Mouse (Mus musculus): ENCODE measurements around the gene Gm10837. TPM values are rescaled to one million over a fixed set of nuclear protein-coding genes. Genes with fewer than 3 reads are reported as not detected.
"Not testable (repeated sequence)": the region's sequence is repeated elsewhere in the genome, so short reads cannot be mapped to it uniquely, and the experiment has no call there.

Gm10837 gene
- polyA plus RNA-seq, 1 experiment, result not detected

DNA sequence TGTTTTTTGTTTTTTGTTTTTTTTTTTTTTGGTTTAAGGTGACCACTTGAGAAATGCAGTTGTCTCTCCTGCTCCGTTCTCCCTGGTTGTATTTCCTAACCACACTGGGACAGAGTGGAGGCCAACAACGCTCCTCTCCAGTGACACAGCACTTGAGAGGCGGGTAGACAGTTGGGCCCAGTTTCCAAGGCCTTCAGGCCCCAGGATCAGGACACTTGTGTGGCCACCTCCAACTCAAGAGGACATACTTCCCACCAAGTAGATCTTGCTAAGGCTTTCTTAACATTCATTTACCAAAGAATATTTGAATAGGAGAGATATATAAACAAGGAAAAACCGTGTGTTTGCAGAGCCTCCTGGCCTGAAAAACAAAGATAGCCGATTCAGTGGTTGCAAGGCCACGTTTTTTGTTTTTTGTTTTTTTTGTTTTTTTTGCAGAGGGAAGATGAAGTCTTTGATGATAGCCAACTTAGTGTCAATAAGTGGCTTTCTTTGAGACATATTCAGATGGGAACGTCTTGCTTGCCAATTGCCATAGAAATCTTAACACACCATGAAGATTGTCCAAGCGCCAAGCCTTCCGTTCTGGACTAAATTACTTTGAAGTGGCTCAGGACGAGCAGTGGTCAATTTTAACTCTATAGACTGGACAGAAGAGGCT, 35.4 kb upstream of the Gm10837 start:
- Histone ChIP-seq H3K4me1 (ENCODE audit: control insufficient read depth, insufficient read depth, low read length) (no peaks in the 10 kb centered on the region), H3K27ac (ENCODE audit: insufficient read depth, low read length) (no peak overlapping the region), H3K4me3 (ENCODE audit: insufficient read depth, low read length) (no peak overlapping the region)
- no peak for TF ChIP-seq CTCF (IDR thresholded peaks at IDR 0.05; ENCODE audit: borderline replicate concordance, insufficient read depth, low read length)
- no peak for TF ChIP-seq POLR2A (IDR thresholded peaks at IDR 0.05; ENCODE audit: low read depth, low read length)

DNA sequence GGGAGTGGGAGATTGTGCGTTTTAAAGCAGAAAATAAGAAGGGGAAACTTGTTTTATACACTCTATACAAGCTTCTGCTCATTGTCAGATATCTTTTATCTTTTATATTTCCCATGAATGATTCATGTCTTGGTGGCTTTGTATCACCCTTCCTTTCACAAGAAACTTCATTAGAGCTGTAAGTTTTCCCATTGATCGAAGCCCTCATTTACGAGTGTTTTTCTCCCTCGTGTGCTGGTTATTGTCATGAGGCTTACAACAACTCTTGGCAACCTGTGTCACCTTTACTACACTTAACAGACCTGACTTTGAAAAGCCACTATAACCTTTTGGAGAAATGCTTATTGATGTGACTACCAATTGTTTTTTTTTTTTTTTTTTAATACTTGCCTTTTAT, 34.8 kb upstream of the Gm10837 start:
- Histone ChIP-seq H3K4me1 (ENCODE audit: control insufficient read depth, insufficient read depth, low read length) (no peaks in the 10 kb centered on the region), H3K27ac (ENCODE audit: insufficient read depth, low read length) (no peak overlapping the region), H3K4me3 (ENCODE audit: insufficient read depth, low read length) (no peak overlapping the region)
- no peak for TF ChIP-seq CTCF (IDR thresholded peaks at IDR 0.05; ENCODE audit: borderline replicate concordance, insufficient read depth, low read length)
- TF ChIP-seq POLR2A (IDR thresholded peaks at IDR 0.05; ENCODE audit: low read depth, low read length), result no peak

DNA sequence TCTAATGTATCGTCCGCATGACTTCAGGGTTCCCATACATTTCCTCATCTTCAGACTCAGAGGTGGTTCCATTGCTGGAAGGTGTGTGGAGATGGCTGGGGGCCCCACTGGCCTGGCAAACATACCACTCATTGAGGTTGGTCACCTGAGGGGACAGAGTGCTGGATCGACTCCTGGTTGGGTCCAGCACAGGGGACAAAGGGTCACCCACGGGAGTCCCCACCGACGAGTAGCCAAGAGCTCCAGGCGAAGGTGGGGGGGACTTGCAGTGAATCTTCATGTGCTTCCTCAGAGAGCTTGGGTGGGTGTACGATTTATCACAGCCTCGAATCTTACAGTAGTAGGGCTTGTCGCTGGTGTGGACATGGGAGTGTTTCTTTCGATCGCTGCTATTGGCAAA, 31.1 kb upstream of the Gm10837 start:
- H3K27ac ChIP-seq (ENCODE audit: insufficient read depth, low read length); H3K4me1 ChIP-seq (ENCODE audit: control insufficient read depth, insufficient read depth, low read length); H3K4me3 ChIP-seq (ENCODE audit: insufficient read depth, low read length): not testable (repeated sequence)

DNA sequence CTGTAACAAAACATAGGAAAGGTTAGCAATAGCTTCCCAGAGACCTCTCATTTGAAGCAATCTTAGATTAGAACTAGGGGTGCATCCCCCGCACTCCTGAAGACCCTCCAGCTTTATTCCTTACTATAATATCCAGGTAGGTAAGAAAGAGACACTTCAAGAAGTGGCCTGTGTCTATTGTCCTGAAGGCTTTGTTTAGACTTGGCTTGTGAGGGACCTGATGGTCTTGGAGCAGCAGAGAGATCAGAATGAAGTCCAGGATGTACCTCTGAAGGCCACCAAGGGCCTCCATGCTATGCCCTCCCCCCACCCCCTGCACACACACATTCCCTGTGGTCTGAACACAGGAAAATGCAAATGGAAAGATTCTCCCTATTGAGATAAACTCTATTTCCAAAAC, 30.6 kb upstream of the Gm10837 start:
- H3K4me3 ChIP-seq (ENCODE audit: insufficient read depth, low read length), result no peak overlapping the region
- no peak overlapping the region for H3K27ac ChIP-seq (ENCODE audit: insufficient read depth, low read length)
- TF ChIP-seq CTCF (IDR thresholded peaks at IDR 0.05; ENCODE audit: borderline replicate concordance, insufficient read depth, low read length) (no peak), POLR2A (IDR thresholded peaks at IDR 0.05; ENCODE audit: low read depth, low read length) (no peak)
- no peaks in the 10 kb centered on the region for H3K4me1 ChIP-seq (ENCODE audit: control insufficient read depth, insufficient read depth, low read length)

DNA sequence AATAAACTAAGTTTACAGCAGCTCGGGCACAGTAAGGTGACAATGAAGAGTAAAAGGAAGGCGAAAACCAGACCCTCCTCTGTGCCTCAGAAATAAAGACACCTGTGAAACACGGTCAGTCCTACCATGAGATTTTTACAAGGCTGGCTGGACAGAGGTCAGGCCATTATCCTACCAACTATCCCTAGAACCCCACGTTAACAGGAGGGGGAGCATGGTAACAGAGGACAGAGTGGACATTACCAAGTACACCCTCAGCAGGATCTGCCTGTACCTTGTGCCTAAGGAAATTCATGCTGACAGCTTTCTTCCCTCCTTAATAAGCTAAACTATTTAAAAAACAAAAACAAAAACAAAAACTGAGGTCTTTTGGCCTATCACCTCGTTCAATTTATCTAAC, 30.2 kb upstream of the Gm10837 start:
- TF ChIP-seq CTCF (IDR thresholded peaks at IDR 0.05; ENCODE audit: borderline replicate concordance, insufficient read depth, low read length) (no peak), POLR2A (IDR thresholded peaks at IDR 0.05; ENCODE audit: low read depth, low read length) (no peak)
- H3K27ac ChIP-seq (ENCODE audit: insufficient read depth, low read length), result no peak overlapping the region
- H3K4me1 ChIP-seq (ENCODE audit: control insufficient read depth, insufficient read depth, low read length), result no peaks in the 10 kb centered on the region
- H3K4me3 ChIP-seq (ENCODE audit: insufficient read depth, low read length), result no peak overlapping the region

DNA sequence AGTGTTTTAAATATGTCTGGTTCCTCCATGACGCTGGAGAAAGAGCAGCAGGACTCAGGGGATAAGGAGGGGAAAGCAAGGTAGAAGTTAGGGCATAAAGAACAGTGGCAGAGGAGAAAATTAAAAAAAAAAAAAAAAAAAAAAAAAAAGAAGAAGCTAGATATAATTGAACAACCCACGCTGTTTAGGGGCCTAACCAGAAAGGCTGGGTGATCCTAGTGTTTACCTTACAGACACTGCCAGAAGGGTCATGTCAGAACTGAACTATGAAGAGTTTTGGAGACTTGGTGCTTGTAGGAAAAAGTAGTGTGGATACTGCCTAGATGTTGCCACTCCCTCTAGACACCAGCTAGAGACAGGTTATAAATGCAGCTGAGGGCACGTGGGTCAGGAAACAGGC, 28.9 kb upstream of the Gm10837 start:
- no peak for TF ChIP-seq CTCF (IDR thresholded peaks at IDR 0.05; ENCODE audit: borderline replicate concordance, insufficient read depth, low read length)
- no peak for TF ChIP-seq POLR2A (IDR thresholded peaks at IDR 0.05; ENCODE audit: low read depth, low read length)
- Histone ChIP-seq H3K4me3 (ENCODE audit: insufficient read depth, low read length) (no peak overlapping the region), H3K4me1 (ENCODE audit: control insufficient read depth, insufficient read depth, low read length) (no peaks in the 10 kb centered on the region), H3K27ac (ENCODE audit: insufficient read depth, low read length) (no peak overlapping the region)

DNA sequence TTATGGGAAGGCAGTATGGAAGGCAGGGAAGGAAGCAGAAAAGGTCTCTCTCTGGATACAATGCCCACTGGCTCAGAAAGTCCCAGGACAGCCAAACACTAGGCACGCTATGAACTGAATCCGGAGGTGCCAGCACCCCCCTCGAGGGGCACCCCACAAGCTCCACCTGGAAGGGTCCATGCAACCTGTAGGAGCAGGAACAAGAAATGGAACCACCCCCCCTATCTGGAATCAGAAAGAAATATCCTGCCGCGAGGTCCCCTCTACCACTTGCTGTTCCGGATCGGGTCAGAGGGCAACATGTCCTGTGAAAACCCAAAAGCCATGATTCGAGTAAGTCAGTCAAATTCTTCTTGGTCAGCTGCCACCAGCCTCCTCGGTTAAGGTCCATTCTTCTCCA, 28.4 kb upstream of the Gm10837 start:
- H3K27ac ChIP-seq (ENCODE audit: insufficient read depth, low read length), result no peak overlapping the region
- no peak overlapping the region for H3K4me3 ChIP-seq (ENCODE audit: insufficient read depth, low read length)
- TF ChIP-seq POLR2A (IDR thresholded peaks at IDR 0.05; ENCODE audit: low read depth, low read length) (no peak), CTCF (IDR thresholded peaks at IDR 0.05; ENCODE audit: borderline replicate concordance, insufficient read depth, low read length) (no peak)
- no peaks in the 10 kb centered on the region for H3K4me1 ChIP-seq (ENCODE audit: control insufficient read depth, insufficient read depth, low read length)

DNA sequence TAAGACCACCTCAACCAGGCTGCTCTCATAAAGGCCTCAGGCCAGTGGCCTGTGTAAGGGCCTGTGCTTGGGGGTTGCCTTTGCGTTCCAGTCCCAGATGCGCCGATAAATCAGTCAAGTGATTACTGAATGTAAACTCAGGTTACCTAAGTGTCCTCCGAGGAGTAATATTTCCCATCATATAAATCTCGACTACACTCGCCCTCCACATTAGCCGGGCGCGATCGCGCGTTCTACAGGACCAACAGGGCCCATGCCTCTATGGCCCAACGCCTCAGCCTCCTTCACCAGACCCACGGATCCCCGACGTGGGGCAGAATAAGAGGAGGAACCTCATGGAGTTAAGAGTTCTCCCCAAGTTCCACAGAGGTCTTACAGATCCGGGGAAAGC, 27.7 kb upstream of the Gm10837 start:
- no peak overlapping the region for H3K4me3 ChIP-seq (ENCODE audit: insufficient read depth, low read length)
- no peaks in the 10 kb centered on the region for H3K4me1 ChIP-seq (ENCODE audit: control insufficient read depth, insufficient read depth, low read length)
- H3K27ac ChIP-seq (ENCODE audit: insufficient read depth, low read length), result no peak overlapping the region
- no peak for TF ChIP-seq CTCF (IDR thresholded peaks at IDR 0.05; ENCODE audit: borderline replicate concordance, insufficient read depth, low read length)
- no peak for TF ChIP-seq POLR2A (IDR thresholded peaks at IDR 0.05; ENCODE audit: low read depth, low read length)

DNA sequence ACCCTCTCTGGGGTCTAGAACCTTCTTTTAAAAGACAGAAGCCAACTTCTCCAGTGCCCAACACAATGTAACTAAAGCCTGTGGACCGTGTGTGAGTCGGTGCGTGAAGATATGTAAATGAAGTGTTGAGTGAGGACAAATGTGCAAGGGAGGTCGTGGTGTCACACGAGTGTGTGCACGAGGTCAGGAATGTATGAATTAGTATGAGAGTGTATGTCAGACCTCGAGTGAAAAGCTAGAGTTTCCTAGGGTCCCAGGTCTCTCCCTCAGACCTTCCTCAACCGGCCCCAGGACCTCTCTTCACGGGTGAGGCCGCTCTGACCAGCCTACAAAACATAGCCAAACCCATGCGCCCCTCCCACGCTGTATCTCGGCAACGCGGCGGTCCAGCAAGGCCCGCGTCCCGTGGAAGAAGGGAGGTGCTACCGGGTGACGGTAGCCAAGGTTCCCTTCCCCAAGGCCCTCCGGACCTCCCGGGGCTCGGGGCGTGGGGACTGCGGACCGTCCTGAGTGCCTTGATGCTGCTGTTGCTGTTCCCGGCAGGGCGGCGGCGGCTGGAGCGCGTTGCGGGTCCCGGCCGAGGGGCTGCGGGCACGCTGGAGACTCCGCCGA, 27.2 kb upstream of the Gm10837 start:
- H3K27ac ChIP-seq (ENCODE audit: insufficient read depth, low read length), result no peak overlapping the region
- H3K4me3 ChIP-seq (ENCODE audit: insufficient read depth, low read length), result peak overlapping the region; percentile 26; the same call in 1 of the 2 replicates
- TF ChIP-seq CTCF (IDR thresholded peaks at IDR 0.05; ENCODE audit: borderline replicate concordance, insufficient read depth, low read length), result no peak
- H3K4me1 ChIP-seq (ENCODE audit: control insufficient read depth, insufficient read depth, low read length), result no peaks in the 10 kb centered on the region

DNA sequence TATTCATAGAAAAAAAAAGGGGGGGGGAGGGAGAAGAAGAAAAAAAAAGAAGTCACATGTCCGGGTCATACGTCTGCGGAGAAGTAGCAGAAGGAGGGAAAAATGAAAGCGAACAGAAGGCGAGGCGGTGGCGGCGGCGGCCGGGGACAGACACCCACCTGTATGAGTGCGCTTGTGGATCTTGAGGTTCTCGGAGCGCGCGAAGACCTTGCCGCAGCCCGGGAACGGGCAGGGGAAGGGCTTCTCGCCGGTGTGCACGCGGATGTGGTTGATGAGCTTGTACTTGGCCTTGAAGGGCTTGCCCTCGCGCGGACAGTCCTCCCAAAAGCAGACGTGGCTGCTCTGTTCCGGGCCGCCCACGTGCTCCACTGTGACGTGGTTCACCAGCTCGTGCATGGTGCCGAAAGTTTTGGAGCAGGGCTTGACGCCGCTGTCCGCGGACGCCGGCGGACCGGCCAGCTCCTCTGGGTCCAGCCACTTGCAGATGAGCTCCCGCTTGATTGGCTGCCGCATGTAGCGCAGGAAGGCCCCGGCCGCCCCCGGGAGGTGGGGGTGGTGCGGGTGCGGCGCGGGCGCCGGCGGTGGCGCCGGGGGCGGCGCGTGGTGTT, 26.5 kb upstream of the Gm10837 start:
- H3K27ac ChIP-seq (ENCODE audit: insufficient read depth, low read length); H3K4me1 ChIP-seq (ENCODE audit: control insufficient read depth, insufficient read depth, low read length): not testable (repeated sequence)
- peak overlapping the region; percentile 26 for H3K4me3 ChIP-seq (ENCODE audit: insufficient read depth, low read length)

All from embryonic fibroblast, embryonic 13.5 days (primary cell).